Mouse (Mus musculus): ENCODE data around the gene Zfp418.
A peak's percentile ranks its signal among the peaks of the same experiment; 100 is the strongest.

GRCm38 (mm10) chr7:7136379-7136866 is 34.7 kb upstream of the Zfp418 start, which contains the start of gene Zfp773:
- TF ChIP-seq CTCF (IDR thresholded peaks at IDR 0.05; ENCODE audit: borderline replicate concordance, insufficient read depth, low read depth, low read length) (peak; percentile 55), POLR2A (IDR thresholded peaks at IDR 0.05; ENCODE audit: borderline replicate concordance, insufficient read depth, low read length) (peak; percentile 31; the same call in 1 of the 2 replicates)

All from cerebellum, adult 2 months (tissue).